Mouse (Mus musculus) adrenal gland, postnatal 0 days (tissue): ENCODE results near the gene Med13. TPM values are rescaled to one million over a fixed set of nuclear protein-coding genes. Genes with fewer than 3 reads are reported as not detected.

ENCODE experiments used
- polyA plus RNA-seq: library from polyadenylated mRNA; unstranded; fragments of >200 nt; fragmentation: Nextera tagmentation; extraction: Ambion mirVana; gene quantifications from 2 replicates; pipeline ENCODE4 v1.2.1, GENCODE M21; 2015

Gene Med13
- polyA plus RNA-seq, result 3.9 and 4.4 TPM in 2 replicates

GRCm38 (mm10) chr11:86356854-86357788 is at the start of gene Med13:
Gene Med13 (minus strand): TSS chr11:86357602.

GRCm38 (mm10) chr11:86257460-86258076 is 99.8 kb downstream of the Med13 start, which contains the start of gene Ints2:
Gene Ints2 (minus strand): TSS chr11:86257575.

Other genes with a start within 250 kb of the Med13 start
- gene Brip1, start 156.4 kb downstream of the Med13 start, polyA plus RNA-seq, result 3.8 TPM in 2 replicates
- gene Ints2, start 100.0 kb downstream of the Med13 start, polyA plus RNA-seq, result 7.0 and 10.4 TPM in 2 replicates
- 57.8 and 60.3 TPM in 2 replicates for gene Rnft1, start 127.1 kb upstream of the Med13 start, polyA plus RNA-seq
- 42.4 and 53.7 TPM in 2 replicates for gene Rps6kb1, start 187.2 kb upstream of the Med13 start, polyA plus RNA-seq
- 9.2 and 12.0 TPM in 2 replicates for gene Tubd1, start 187.4 kb upstream of the Med13 start, polyA plus RNA-seq